Mouse (Mus musculus) forebrain, embryonic 10.5 days (tissue): ENCODE data around the gene Zfp383. TPM values are rescaled to one million over a fixed set of nuclear protein-coding genes. Genes with fewer than 3 reads are reported as not detected.
"Not testable (repeated sequence)": the region's sequence is repeated elsewhere in the genome, so short reads cannot be mapped to it uniquely, and the experiment has no call there.

Experiments used
- DNase-seq: peaks from one replicate; pipeline ENCODE4 v3.0.0-alpha.2; 2017; ENCODE audit warnings: low spot score; ENCODE audit errors: extremely low spot score
- H3K27ac ChIP-seq: fragments of 300-500 bp; sonication (generic); 2 replicates; pipeline ENCODE4 v1.5.1; 2016; ENCODE audit warnings: mild to moderate bottlenecking
- H3K27me3 ChIP-seq: fragments of 300-500 bp; sonication (generic); 2 replicates; pipeline ENCODE4 v1.6.1; 2016; ENCODE audit warnings: mild to moderate bottlenecking; ENCODE audit not compliant: poor library complexity, severe bottlenecking
- H3K36me3 ChIP-seq: fragments of 300-500 bp; sonication (generic); replicated peaks from 2 replicates; pipeline ENCODE4 v1.6.1; 2016; ENCODE audit warnings: mild to moderate bottlenecking, moderate library complexity
- H3K4me1 ChIP-seq: fragments of 300-500 bp; sonication (generic); 2 replicates; pipeline ENCODE4 v1.6.1; 2016
- H3K4me3 ChIP-seq: fragments of 300-500 bp; sonication (generic); 2 replicates; pipeline ENCODE4 v1.5.1; 2016; ENCODE audit warnings: mild to moderate bottlenecking, moderate library complexity
- H3K9me3 ChIP-seq: fragments of 300-500 bp; sonication (generic); 2 replicates; pipeline ENCODE4 v1.6.1; 2016; ENCODE audit warnings: mild to moderate bottlenecking, moderate library complexity
- WGBS: fragments of 180-500 bp; shearing (Covaris S2); methylation state at CpG from one replicate; pipeline ENCODE4 v1.1.7; 2016; 5-methylcytosine and 5-hydroxymethylcytosine counted together
- microRNA-seq: library from miRNA; unstranded; fragments of <30 nt; microRNA quantifications from one replicate; pipeline ENCODE4, GENCODE M21; 2017
- polyA plus RNA-seq: library from polyadenylated mRNA; unstranded; fragments of >200 nt; fragmentation: Nextera tagmentation; extraction: Ambion mirVana; gene quantifications from 2 replicates; pipeline ENCODE4 v1.2.1, GENCODE M21; 2016

Zfp383 gene
- polyA plus RNA-seq, 1 experiment from 2014 or later: 4.0 TPM

DNA sequence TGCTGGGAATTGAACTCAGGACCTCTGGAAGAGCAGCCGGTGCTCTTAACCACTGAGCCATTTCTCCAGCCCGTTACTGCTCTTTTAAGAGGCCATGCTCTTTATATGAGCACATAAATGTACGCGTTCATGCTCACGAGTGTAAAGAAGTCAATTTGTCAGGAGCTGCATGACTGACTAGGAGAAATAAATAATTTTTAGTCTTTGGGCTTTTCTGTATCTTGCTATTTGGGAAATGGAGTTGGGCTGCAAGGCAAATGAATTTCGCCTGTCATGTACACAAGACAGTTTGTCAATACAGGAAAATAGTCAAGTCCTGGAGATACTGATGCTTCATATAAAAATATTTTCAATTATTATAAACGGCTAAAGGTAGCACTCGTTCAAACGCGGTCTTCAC is 45.1 kb downstream of the Zfp383 start:
- DNase-seq: no peak
- no peaks in the 10 kb centered on the region for H3K9me3 ChIP-seq
- H3K27ac ChIP-seq: peak overlapping the region; percentile 95
- H3K36me3 ChIP-seq: peaks cover 32% of the 10 kb centered on the region
- peak overlapping the region; percentile 69 for H3K4me3 ChIP-seq
- 60% methylated on average over 10 of the region's 10 CpGs for WGBS
- peaks cover 16% of the 10 kb centered on the region for H3K4me1 ChIP-seq
- H3K27me3 ChIP-seq: no peaks in the 10 kb centered on the region

DNA sequence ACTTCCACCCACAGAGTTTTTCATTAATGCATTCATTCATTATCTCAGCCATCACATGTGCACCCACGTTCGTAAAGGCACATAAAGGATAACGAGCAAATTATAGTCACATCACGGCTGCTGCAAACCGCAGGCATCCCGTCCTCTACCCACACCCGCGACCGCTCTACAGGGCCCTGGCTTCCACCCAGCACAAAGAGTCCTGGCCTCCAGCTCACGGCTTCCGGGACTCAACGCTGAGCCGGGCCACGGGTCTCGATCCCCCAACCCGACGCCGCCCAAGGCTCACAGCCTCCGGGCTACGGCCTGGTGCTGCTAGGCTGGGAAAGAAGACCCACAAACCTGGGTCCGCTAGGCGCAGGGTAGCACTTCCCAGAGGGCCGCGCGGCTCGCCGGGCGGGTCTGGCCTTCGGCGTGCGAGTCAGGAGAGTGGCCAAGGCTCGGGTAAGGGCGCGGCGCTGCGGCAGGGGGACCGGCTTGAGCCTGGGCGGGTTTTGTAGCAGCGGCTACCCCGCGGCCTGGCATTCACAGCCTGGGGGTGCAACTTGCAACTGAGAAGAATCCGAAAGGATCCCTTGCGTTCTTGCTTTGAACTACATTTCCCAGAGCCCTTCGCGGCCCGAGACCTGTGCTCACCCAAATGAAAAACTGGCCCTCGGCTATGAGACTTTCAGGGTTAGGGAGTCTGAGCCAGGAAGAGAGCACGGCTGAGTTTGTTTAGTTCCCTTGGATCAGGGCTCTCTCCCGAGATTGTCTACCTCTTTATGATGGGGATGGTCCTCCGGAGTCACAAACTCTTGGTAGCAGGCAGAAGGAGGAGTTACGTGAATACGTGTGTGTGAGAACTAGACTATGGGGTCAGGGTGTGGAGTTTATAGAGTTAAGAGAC is 45.7 kb downstream of the Zfp383 start, which contains the start of gene Zfp74:
Zfp74 (minus strand) TSS at position 577 of the 889 bp plus-strand sequence.
- peaks cover 16% of the 10 kb centered on the region for H3K4me1 ChIP-seq
- peak within 1 kb of the TSS; percentile 95 for H3K27ac ChIP-seq
- peaks cover 28% of the 10 kb centered on the region for H3K36me3 ChIP-seq
- WGBS: 1% methylated on average over 52 of the region's 52 CpGs
- H3K4me3 ChIP-seq: peak within 1 kb of the TSS; percentile 69
- H3K27me3 ChIP-seq: no peaks in the 10 kb centered on the region
- peak; percentile 85 for DNase-seq
- H3K9me3 ChIP-seq: no peaks in the 10 kb centered on the region

DNA sequence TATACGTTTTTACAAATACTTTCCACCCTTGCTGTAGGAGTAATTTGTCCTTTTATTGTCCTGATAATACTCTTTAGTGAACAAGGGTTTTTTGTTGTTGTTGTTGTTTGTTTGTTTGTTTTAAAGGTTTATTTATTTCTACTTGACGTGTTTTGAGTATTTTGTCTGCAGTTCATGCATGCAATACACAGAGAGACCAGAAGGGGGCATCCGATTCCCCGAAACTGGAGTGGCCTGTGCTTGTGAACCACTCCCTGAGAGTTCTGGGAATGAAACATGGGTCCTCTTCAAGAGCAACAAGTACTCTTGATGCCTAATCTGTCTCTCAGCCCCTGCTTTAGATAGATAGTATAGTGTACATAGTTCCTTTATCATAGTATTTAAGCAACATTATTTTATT is 46.7 kb downstream of the Zfp383 start:
- Histone ChIP-seq H3K9me3 (no peaks in the 10 kb centered on the region), H3K4me3 (peak overlapping the region; percentile 69), H3K36me3 (peaks cover 18% of the 10 kb centered on the region), H3K27ac (no peak overlapping the region), H3K27me3 (no peaks in the 10 kb centered on the region), H3K4me1 (peaks cover 16% of the 10 kb centered on the region)
- DNase-seq: peak; percentile 50
- WGBS: 21% methylated on average over 4 of the region's 4 CpGs

DNA sequence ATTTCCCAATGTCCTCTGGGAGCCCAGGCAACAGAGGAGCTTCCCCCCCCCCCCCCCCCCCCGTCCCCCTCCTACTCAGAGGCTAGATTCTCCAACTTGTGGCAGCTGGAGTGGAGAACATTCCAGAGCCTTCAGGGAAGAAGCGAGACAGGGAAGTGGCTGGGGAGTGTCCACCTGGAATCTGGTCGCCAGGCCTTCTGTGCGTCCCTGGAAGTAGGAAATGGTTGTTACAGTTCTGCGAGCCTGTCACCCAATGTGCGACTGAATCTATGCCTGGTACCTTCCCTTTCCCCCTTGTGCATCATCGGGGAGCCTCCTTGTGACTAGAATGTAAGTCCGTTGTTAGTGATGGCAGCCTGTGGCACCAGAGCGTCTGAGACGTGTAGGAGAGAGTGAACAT is 48.2 kb downstream of the Zfp383 start:
- Histone ChIP-seq H3K27me3 (no peaks in the 10 kb centered on the region), H3K9me3 (no peaks in the 10 kb centered on the region), H3K4me3 (no peak overlapping the region), H3K36me3 (peaks cover 3% of the 10 kb centered on the region), H3K4me1 (peaks cover 16% of the 10 kb centered on the region), H3K27ac (no peak overlapping the region)
- WGBS: 60% methylated on average over 10 of the region's 10 CpGs
- no peak for DNase-seq

DNA sequence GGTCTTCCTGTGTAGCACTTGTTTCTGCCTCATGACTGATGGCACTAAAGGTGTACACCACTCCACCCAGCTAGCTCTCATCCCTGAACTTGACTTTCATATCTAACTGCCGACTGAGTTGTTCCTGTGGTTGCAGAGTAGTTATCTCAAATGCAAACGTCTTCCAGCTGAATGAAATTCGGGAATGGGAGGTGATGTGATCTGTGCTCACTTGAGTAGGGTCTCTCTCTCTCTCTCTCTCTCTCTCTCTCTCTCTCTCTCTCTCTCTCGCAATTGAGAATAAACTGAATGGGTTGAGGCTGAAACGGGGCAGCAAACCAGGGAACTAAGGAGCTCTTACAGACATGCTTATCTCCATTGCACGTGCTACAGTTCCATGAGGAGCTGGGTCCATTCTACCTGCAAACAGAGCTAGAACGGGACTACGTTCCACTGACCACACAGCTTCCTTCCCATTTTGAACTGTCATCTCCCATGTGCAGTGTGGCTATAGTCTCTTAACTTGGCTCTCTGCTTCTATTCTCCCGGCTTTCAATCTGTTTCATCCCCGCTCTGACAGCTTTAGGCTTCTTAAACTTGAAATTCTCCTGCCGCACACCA is 50.2 kb downstream of the Zfp383 start:
- no peak for DNase-seq
- H3K36me3 ChIP-seq: no peaks in the 10 kb centered on the region
- no peaks in the 10 kb centered on the region for H3K27me3 ChIP-seq

DNA sequence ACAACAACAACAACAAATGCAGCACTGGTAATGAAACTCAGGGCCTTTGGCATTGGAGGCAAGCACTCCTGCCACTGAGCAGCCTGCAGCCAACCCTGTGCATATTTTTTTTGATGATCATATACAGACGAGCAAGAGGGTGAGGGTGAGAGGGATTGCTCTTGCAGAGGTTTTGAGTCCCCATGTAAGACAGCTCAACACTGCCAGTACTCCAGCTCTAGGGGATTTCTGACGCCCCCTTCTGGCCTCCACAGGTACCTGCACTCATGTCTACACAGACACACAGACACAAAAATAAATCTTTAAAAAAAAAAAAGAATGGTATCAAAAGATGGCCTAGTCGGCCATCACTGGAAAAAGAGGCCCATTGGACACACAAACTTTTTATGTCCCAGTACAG is 51.0 kb downstream of the Zfp383 start:
- Histone ChIP-seq H3K27ac (no peak overlapping the region), H3K27me3 (no peaks in the 10 kb centered on the region), H3K4me1 (peaks cover 5% of the 10 kb centered on the region; the same call in 1 of the 2 replicates), H3K4me3 (no peak overlapping the region), H3K9me3 (peaks cover 7% of the 10 kb centered on the region; the same call in 1 of the 2 replicates), H3K36me3 (no peaks in the 10 kb centered on the region)
- 63% methylated on average over 3 of the region's 3 CpGs for WGBS
- no peak for DNase-seq

More for the DNA sequence above, 50.2 kb downstream of the Zfp383 start:
- WGBS: 87% methylated on average over 11 of the region's 11 CpGs
- no peak overlapping the region for H3K27ac ChIP-seq
- H3K9me3 ChIP-seq: peaks cover 7% of the 10 kb centered on the region; the same call in 1 of the 2 replicates
- H3K4me1 ChIP-seq: peaks cover 11% of the 10 kb centered on the region
- no peak overlapping the region for H3K4me3 ChIP-seq

DNA sequence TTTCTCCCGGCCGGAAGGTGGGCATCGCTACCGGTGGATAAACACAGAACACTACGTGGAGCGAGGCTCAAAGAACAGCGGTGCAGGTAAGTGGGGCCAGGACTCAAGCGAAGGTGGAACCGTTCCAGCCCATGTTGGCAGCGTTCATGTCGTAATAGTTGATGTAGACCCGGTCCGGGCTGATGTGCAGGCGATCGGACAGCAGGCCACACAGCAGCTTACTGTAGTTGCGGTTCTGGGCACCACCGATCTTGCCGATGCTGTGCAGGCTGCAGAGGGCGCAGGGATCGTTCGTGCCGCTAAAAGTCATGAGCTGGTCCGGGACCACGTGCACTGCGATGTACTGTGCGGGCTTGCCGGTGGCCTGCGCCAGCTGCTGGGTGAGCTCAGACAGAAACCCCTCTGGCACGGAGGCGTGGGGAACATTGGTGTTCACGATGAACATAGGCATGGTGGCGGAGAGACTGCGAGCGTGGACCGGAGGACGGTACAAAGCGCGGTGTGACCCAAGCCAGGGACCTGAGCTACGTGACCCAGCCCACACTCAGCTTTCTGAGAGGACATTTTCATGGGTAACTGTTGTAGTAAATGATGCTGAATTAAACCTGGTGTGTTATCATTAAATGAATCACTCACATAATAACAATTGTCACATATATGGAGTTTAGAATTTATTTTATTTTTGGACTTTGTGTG is 57.2 kb downstream of the Zfp383 start:
- WGBS: 53% methylated on average over 38 of the region's 39 CpGs
- H3K36me3 ChIP-seq, DNase-seq, H3K4me1 ChIP-seq, H3K27ac ChIP-seq, H3K27me3 ChIP-seq, H3K4me3 ChIP-seq: not testable (repeated sequence)
- H3K9me3 ChIP-seq: peaks cover 13% of the 10 kb centered on the region; the same call in 1 of the 2 replicates

Small RNAs within 50 kb of the gene (microRNA-seq; reads per million reads assigned to microRNA genes)
- gene Mir7668: 2.7 reads per million

Other genes with a start within 250 kb of the Zfp383 start
- gene Catsperg2, start 181.2 kb upstream of the Zfp383 start, polyA plus RNA-seq: 0.14 TPM in 1 of 2 replicates, not detected in the other
- gene Zfp84, start 139.7 kb upstream of the Zfp383 start, polyA plus RNA-seq: 11.6 and 11.8 TPM in 2 replicates
- 6.9 and 7.0 TPM in 2 replicates for gene Zfp30, start 124.2 kb upstream of the Zfp383 start, polyA plus RNA-seq
- gene Zfp790, start 92.1 kb upstream of the Zfp383 start, polyA plus RNA-seq: 11.6 and 13.2 TPM in 2 replicates
- gene Zfp940, start 54.6 kb upstream of the Zfp383 start, polyA plus RNA-seq: 10.5 and 10.6 TPM in 2 replicates
- 8.4 and 9.0 TPM in 2 replicates for gene Zfp420, start 48.2 kb upstream of the Zfp383 start, polyA plus RNA-seq
- 9.8 and 10.0 TPM in 2 replicates for gene Zfp27, start 1.7 kb upstream of the Zfp383 start, polyA plus RNA-seq
- 13.5 and 13.8 TPM in 2 replicates for gene Zfp74, start 45.9 kb downstream of the Zfp383 start, polyA plus RNA-seq
- gene Zfp568, start 75.7 kb downstream of the Zfp383 start, polyA plus RNA-seq: 22.7 and 25.0 TPM in 2 replicates
- gene Zfp14, start 143.2 kb downstream of the Zfp383 start, polyA plus RNA-seq: 2.8 and 3.6 TPM in 2 replicates
- 5.9 and 6.4 TPM in 2 replicates for gene Zfp82, start 164.7 kb downstream of the Zfp383 start, polyA plus RNA-seq
- 2.2 and 2.8 TPM in 2 replicates for gene Gm26920, start 182.2 kb downstream of the Zfp383 start, polyA plus RNA-seq
- gene Zfp566, start 182.3 kb downstream of the Zfp383 start, polyA plus RNA-seq: 17.3 and 18.1 TPM in 2 replicates
- 104 TPM in 2 replicates for gene Zfp260, start 186.6 kb downstream of the Zfp383 start, polyA plus RNA-seq
- 10.7 and 11.5 TPM in 2 replicates for gene Zfp382, start 213.7 kb downstream of the Zfp383 start, polyA plus RNA-seq